Mouse (Mus musculus) G1E (cell line): ENCODE measurements around the gene Fgfr2.

Source experiments
- CTCF ChIP-seq: IDR thresholded peaks from 2 replicates; pipeline ENCODE4 v1.5.1; 2012; ENCODE audit warnings: low read depth, low read length, inconsistent platforms, mixed read lengths
- POLR2AphosphoS5 ChIP-seq: IDR thresholded peaks from 2 replicates; pipeline ENCODE4 v1.6.1; 2012; ENCODE audit warnings: low read depth, low read length, inconsistent platforms; ENCODE audit not compliant: insufficient replicate concordance
- TAL1 ChIP-seq: conservative IDR thresholded peaks from 2 replicates; pipeline ENCODE4 v1.6.1; 2012; ENCODE audit warnings: low read depth, low read length, inconsistent platforms, mixed read lengths

- no peak for TF ChIP-seq POLR2AphosphoS5
- no peak for TF ChIP-seq CTCF
- no peak for TF ChIP-seq TAL1
These were observed 2509.2 kb downstream of the Fgfr2 start for GRCm38 (mm10) chr7:130613973-130614372.
